Mouse (Mus musculus) leukemia stem cell, adult 10-12 weeks (primary cell): Measurements from ENCODE around the gene Fam84b. TPM values are rescaled to one million over a fixed set of nuclear protein-coding genes. Genes with fewer than 3 reads are reported as not detected.

Source experiments
- polyA plus RNA-seq: library from polyadenylated mRNA; stranded (reverse); fragments of >175 nt; gene quantifications from 2 replicates; pipeline ENCODE4 v1.2.3, GENCODE M21; 2012; ENCODE audit warnings: low replicate concordance

Gene Fam84b
- polyA plus RNA-seq, result 1.6 and 2.5 TPM in 2 replicates

GRCm38 (mm10) chr15:60853231-60853999 lies at the start of gene Fam84b:
Gene Fam84b (minus strand): TSS chr15:60853778.

Other genes with a start within 250 kb of the Fam84b start
- gene A1bg, start 69.2 kb upstream of the Fam84b start, polyA plus RNA-seq, result not detected in 2 replicates